Mouse (Mus musculus): ENCODE results near the gene Fev. TPM values are rescaled to one million over a fixed set of nuclear protein-coding genes. Genes with fewer than 3 reads are reported as not detected.
A peak's percentile ranks its signal among the peaks of the same experiment; 100 is the strongest.

Fev gene
- polyA plus RNA-seq, 1 experiment: not detected

DNA sequence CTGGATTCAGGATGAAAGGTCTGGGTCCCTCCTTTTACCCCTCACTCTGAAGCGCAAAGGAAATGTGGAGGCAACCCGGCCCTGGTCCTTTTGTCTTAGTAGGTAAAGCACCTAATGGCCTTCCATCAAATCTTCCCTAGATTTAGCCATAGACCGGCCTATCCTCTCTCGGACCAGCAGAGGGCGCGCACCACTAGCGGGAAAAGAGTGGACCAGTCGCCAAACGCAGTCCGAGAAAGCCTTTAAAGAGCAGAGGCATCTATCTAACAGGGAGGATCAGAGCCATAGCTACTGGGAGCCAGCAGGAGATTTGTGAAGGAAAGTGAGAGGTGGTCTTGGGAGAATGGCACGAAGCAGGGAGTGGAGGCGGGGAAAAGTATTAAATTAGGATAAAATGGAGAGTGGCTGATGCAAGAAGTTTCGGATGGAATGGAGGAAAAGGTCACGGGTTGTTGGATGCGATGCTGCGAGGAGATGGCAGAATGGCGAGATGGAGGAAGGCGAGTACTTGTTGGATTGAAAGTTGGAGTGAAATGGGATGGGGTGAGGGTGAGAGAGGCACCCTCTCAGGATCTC, 4.3 kb downstream of the Fev start:
- TF ChIP-seq POLR2A (IDR thresholded peaks at IDR 0.05; ENCODE audit: borderline replicate concordance, low read depth, low read length) (no peak), CTCF (IDR thresholded peaks at IDR 0.05; ENCODE audit: low read depth, low read length) (peak; percentile 85)
- no peak overlapping the region for H3K27ac ChIP-seq (ENCODE audit: insufficient read depth, low read depth, low read length)
- H3K4me3 ChIP-seq (ENCODE audit: insufficient read depth, low read length): no peak overlapping the region
- H3K4me1 ChIP-seq (ENCODE audit: control insufficient read depth, insufficient read depth, low read length): no peaks in the 10 kb centered on the region

DNA sequence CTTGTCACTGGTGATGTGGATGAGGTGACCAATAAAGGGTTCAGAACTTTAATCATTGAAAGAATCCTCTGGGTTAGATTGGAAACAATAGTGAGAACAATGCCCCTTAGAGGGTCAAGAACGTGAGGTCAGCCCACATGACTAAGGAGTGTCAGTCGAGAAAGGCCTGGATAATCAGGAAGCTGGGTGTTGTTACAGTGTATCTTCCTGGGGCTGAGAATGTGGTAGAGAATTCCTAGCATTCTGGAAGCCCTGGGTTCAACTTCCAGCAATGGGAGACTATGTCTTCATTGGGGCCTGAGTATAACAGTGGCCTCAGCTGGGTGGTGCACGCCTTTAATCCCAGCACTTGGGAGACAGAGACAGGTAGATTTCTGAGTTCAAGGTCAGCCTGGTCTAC, 8.0 kb downstream of the Fev start:
- H3K27ac ChIP-seq (ENCODE audit: insufficient read depth, low read depth, low read length): no peak overlapping the region
- no peak for TF ChIP-seq CTCF (IDR thresholded peaks at IDR 0.05; ENCODE audit: low read depth, low read length)
- no peak for TF ChIP-seq POLR2A (IDR thresholded peaks at IDR 0.05; ENCODE audit: borderline replicate concordance, low read depth, low read length)
- H3K4me1 ChIP-seq (ENCODE audit: control insufficient read depth, insufficient read depth, low read length): no peaks in the 10 kb centered on the region
- no peak overlapping the region for H3K4me3 ChIP-seq (ENCODE audit: insufficient read depth, low read length)

DNA sequence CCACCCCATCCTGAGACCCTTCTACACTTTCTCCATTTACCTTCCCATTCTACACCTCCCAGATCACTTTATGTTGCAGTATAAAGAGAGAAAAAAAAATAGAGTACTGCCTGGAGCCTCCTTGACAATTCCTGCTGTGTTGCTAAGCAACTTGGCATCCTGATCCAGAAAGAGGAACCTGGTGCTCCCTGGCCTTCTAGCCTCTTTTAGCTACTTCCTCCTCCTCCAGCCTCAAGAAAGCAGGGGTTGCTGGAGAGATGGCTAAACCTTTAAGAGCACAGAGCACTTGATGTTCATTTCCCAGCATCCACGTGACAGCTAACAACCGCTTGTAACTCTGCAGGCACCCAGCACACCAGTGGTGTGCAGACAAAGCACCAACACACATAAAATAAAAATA, 13.0 kb downstream of the Fev start:
- Histone ChIP-seq H3K27ac (ENCODE audit: insufficient read depth, low read depth, low read length) (no peak overlapping the region), H3K4me3 (ENCODE audit: insufficient read depth, low read length) (no peak overlapping the region), H3K4me1 (ENCODE audit: control insufficient read depth, insufficient read depth, low read length) (no peaks in the 10 kb centered on the region)
- TF ChIP-seq CTCF (IDR thresholded peaks at IDR 0.05; ENCODE audit: low read depth, low read length) (no peak), POLR2A (IDR thresholded peaks at IDR 0.05; ENCODE audit: borderline replicate concordance, low read depth, low read length) (no peak)

DNA sequence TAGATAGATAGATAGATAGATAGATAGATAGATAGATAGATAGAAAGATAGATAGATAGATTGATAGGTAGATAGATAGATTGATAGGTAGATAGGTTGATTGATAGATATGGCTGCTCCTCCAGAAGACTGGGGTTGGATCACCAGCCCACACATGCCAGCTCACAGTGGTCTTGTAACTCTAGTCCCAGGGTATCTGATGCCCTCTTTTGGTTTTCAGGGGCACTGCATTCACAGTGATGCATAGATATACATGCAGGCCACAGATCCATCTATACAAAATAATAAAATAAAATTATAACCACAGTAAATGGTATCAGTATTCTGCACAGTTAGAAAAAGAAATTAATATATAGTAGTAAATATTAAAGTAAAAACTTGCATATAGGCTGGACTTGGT, 23.4 kb downstream of the Fev start:
- 0 out of 2 replicates have a peak, but pooled peaks cover 2% of the 10 kb centered on the region for H3K4me1 ChIP-seq (ENCODE audit: control insufficient read depth, insufficient read depth, low read length)
- no peak overlapping the region for H3K4me3 ChIP-seq (ENCODE audit: insufficient read depth, low read length)
- no peak overlapping the region for H3K27ac ChIP-seq (ENCODE audit: insufficient read depth, low read depth, low read length)
- TF ChIP-seq CTCF (IDR thresholded peaks at IDR 0.05; ENCODE audit: low read depth, low read length): no peak
- no peak for TF ChIP-seq POLR2A (IDR thresholded peaks at IDR 0.05; ENCODE audit: borderline replicate concordance, low read depth, low read length)

DNA sequence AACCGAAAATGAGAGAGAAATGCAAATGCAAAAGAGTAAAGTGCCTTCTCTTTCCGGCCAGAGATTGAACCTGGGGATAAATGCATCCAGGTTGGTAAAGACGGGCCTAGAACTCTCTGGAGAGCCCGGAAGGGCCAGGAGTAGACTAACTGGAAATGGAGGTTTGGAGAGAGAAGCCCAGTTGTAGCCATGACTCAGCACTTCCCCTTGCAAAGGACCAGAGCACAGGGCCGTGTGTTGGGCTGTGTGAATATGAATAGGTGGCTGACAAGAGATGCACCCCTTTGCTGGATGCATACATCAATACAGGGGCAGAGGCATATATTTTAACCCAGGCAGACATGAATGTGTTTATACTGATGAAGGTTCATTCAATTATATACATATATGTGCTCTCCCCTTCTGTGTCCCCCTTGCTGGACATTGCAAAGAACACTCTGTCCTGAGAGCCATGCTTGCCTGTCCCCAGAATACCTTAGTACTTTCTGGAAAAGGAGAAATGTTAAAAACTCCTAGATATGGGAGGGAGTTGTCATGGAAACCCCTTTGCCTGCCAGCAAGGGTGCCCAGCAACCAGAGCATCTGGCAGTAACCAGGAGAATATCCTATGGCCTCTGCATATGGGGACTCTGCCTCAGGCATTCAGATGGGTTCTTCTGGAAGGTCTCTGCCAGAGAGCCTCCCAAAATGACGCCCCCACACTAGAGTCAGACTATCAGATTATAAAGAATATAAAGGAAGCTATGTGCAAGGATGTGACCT, 25.8 kb downstream of the Fev start:
- Histone ChIP-seq H3K4me1 (ENCODE audit: control insufficient read depth, insufficient read depth, low read length) (0 out of 2 replicates have a peak, but pooled peaks cover 2% of the 10 kb centered on the region), H3K27ac (ENCODE audit: insufficient read depth, low read depth, low read length) (no peak overlapping the region), H3K4me3 (ENCODE audit: insufficient read depth, low read length) (no peak overlapping the region)
- TF ChIP-seq POLR2A (IDR thresholded peaks at IDR 0.05; ENCODE audit: borderline replicate concordance, low read depth, low read length) (no peak), CTCF (IDR thresholded peaks at IDR 0.05; ENCODE audit: low read depth, low read length) (no peak)

DNA sequence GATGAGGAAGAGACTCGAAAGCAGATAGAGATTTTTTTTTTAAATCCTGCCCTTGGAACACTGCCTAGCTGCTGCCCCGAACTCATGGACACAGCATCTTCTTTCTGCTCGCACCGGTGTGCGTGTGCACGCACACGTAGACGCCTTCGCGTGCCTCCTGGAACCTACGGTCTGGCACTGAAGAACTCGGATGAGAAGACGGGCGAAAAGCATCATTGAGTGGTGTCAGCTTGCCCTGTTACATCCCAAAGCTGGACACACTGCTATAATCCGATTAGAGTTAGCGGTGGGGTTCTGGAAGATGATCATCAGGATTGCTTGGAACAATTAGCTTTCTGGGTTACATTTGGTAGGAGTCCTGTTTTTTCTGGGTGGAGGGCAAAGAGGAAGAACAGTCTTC, 26.4 kb downstream of the Fev start:
- no peak overlapping the region for H3K4me3 ChIP-seq (ENCODE audit: insufficient read depth, low read length)
- TF ChIP-seq CTCF (IDR thresholded peaks at IDR 0.05; ENCODE audit: low read depth, low read length) (no peak), POLR2A (IDR thresholded peaks at IDR 0.05; ENCODE audit: borderline replicate concordance, low read depth, low read length) (no peak)
- H3K4me1 ChIP-seq (ENCODE audit: control insufficient read depth, insufficient read depth, low read length): 0 out of 2 replicates have a peak, but pooled peaks cover 2% of the 10 kb centered on the region
- no peak overlapping the region for H3K27ac ChIP-seq (ENCODE audit: insufficient read depth, low read depth, low read length)

DNA sequence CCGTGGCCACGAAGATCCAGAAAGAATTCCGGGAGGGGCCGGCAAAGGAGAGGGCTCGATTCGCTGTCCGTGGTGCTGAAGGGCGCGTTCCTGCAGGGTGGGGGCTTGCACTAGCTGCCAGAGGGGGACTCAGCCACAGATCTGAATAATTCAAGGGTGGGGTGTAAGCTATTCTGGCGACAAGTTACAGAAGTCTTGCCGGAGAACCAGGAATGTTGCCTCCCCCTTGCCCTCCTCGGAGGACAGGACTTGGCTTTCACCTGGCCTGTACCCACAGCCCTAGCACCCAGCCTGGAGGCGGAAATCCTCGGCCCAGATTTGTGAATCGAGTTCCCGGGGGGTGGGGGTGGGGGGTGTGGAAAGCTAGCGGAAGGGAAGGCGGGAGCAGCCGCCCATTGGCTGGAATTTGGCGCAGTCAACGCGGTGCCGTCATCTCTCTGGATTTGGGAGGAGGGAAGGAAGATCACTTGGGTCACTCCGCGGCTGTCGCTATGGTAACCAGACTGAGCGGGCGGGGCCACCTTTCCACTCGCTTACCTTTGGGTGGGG, 27.0 kb downstream of the Fev start:
- TF ChIP-seq POLR2A (IDR thresholded peaks at IDR 0.05; ENCODE audit: borderline replicate concordance, low read depth, low read length): no peak
- no peak for TF ChIP-seq CTCF (IDR thresholded peaks at IDR 0.05; ENCODE audit: low read depth, low read length)
- Histone ChIP-seq H3K4me1 (ENCODE audit: control insufficient read depth, insufficient read depth, low read length) (0 out of 2 replicates have a peak, but pooled peaks cover 2% of the 10 kb centered on the region), H3K4me3 (ENCODE audit: insufficient read depth, low read length) (no peak overlapping the region), H3K27ac (ENCODE audit: insufficient read depth, low read depth, low read length) (no peak overlapping the region)

DNA sequence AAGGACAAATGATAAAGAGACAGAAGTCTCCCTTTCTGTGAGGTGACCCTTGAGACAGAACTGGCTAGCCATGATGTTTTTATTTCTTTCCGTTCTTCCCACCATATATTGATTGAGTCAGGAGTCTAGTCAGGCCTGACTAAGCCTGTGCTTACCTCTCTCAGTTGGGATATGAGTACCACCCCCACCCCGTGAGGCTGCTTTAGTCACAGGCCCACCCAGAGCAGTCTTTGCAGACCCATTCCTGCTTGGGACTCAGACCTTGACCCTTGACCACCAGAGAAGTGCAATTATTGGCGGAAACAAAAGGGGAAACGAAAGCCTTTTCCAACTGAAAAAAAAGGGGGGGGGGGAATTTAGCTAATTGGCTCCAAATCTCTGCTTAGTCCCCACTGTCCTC, 27.5 kb downstream of the Fev start:
- Histone ChIP-seq H3K4me3 (ENCODE audit: insufficient read depth, low read length) (no peak overlapping the region), H3K27ac (ENCODE audit: insufficient read depth, low read depth, low read length) (no peak overlapping the region), H3K4me1 (ENCODE audit: control insufficient read depth, insufficient read depth, low read length) (0 out of 2 replicates have a peak, but pooled peaks cover 2% of the 10 kb centered on the region)
- TF ChIP-seq CTCF (IDR thresholded peaks at IDR 0.05; ENCODE audit: low read depth, low read length) (no peak), POLR2A (IDR thresholded peaks at IDR 0.05; ENCODE audit: borderline replicate concordance, low read depth, low read length) (no peak)

DNA sequence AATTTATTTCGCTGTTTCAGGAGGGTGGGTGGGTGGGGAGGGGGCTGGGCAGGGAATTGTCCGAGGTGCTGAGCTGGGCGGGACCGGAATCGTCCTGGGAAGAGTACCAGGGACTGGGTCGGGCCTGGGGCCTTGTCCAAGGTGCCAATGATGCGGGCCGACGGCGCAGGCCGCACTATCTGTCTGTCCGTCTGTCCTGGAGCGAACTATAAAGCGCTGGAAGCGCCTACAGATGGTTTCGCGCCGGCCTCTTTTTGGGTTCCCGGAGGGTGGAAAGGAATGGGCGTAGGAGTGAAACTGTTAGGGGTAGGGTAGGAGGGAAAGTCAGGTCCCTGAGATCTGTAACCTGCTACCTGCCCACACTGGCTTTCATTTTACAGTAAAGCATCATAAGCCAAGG, 28.0 kb downstream of the Fev start:
- Histone ChIP-seq H3K27ac (ENCODE audit: insufficient read depth, low read depth, low read length) (no peak overlapping the region), H3K4me1 (ENCODE audit: control insufficient read depth, insufficient read depth, low read length) (0 out of 2 replicates have a peak, but pooled peaks cover 2% of the 10 kb centered on the region), H3K4me3 (ENCODE audit: insufficient read depth, low read length) (no peak overlapping the region)
- no peak for TF ChIP-seq POLR2A (IDR thresholded peaks at IDR 0.05; ENCODE audit: borderline replicate concordance, low read depth, low read length)
- TF ChIP-seq CTCF (IDR thresholded peaks at IDR 0.05; ENCODE audit: low read depth, low read length): no peak

DNA sequence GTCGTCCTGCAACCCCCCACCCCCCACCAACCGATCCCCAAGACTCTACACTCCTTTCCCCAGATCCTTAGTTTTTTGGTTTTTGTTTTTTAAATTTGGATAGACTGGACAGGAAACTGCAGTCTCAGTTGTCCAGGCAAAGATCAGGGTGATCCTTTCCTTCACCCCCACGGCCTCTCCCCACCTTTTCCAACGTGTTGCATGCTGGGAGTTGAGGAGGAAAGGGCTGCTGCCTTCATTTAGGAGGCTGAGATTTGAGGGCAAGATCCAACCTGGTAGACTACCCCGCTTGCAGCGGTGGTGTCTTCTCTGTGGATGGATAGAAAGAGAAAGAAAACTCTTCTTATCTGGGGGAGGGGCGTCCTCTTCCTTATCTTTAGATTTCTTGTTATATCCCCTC, 28.4 kb downstream of the Fev start:
- H3K4me3 ChIP-seq (ENCODE audit: insufficient read depth, low read length): no peak overlapping the region
- TF ChIP-seq POLR2A (IDR thresholded peaks at IDR 0.05; ENCODE audit: borderline replicate concordance, low read depth, low read length) (no peak), CTCF (IDR thresholded peaks at IDR 0.05; ENCODE audit: low read depth, low read length) (no peak)
- 0 out of 2 replicates have a peak, but pooled peaks cover 2% of the 10 kb centered on the region for H3K4me1 ChIP-seq (ENCODE audit: control insufficient read depth, insufficient read depth, low read length)
- no peak overlapping the region for H3K27ac ChIP-seq (ENCODE audit: insufficient read depth, low read depth, low read length)
